Comparison of ENCODE assay signal across 24 mouse cellular contexts in genomic region chr11:60861993-60862392, GRCm38 (mm10). TPM values are rescaled to one million over a fixed set of nuclear protein-coding genes. Genes with fewer than 3 reads are reported as not detected.
DNase-seq lines count a peak whose midpoint lies in the region; ATAC-seq and TF ChIP-seq lines count a peak whose summit lies in the region.
"Had no signal": no experiment of that assay in that cellular context is flagged by ENCODE, and none has a peak within 500 bp of the region (broad histone marks: within the 10 kb centered on the region; RNA-seq: fewer than 3 reads in every experiment).

No protein-coding gene starts in this region.

- TF ChIP-seq POLR2A in kidney, adult 2 months (IDR thresholded peaks at IDR 0.05; ENCODE audit: low read depth, low read length) = no peak

- H3K36me3 ChIP-seq in kidney, adult 2 months (ENCODE audit: control insufficient read depth, insufficient read depth, low read length) = no peaks in the 10 kb centered on the region; the same call in none of the 2 replicates
- H3K36me3 ChIP-seq in liver, postnatal 0 days (replicated peaks; ENCODE audit: insufficient read depth, low read length) = peaks cover 41% of the 10 kb centered on the region
- peaks cover 90% of the 10 kb centered on the region for H3K36me3 ChIP-seq in liver, embryonic 12.5 days

- H3K4me2 ChIP-seq in liver, postnatal 0 days (ENCODE audit: low read depth, low read length) = no peak overlapping the region
- no peak overlapping the region for H3K4me2 ChIP-seq in liver, embryonic 12.5 days
- H3K4me2 ChIP-seq: hindbrain, embryonic 14.5 days; liver, embryonic 15.5 days; neural tube, embryonic 15.5 days; stomach, embryonic 15.5 days had no signal

- H3K27me3 ChIP-seq in kidney, adult 2 months (replicated peaks; ENCODE audit: control insufficient read depth, insufficient read depth, low read length) = no peaks in the 10 kb centered on the region
- H3K27me3 ChIP-seq in liver, postnatal 0 days (ENCODE audit: insufficient read depth, low read length) = no peaks in the 10 kb centered on the region
- H3K27me3 ChIP-seq in liver, embryonic 12.5 days (replicated peaks) = no peaks in the 10 kb centered on the region
- H3K27me3 ChIP-seq: liver, embryonic 15.5 days; neural tube, embryonic 15.5 days; stomach, embryonic 15.5 days had no signal

- peak; percentile 67 for ATAC-seq in liver, postnatal 0 days
- no peak for ATAC-seq in liver, embryonic 12.5 days
- no peak for ATAC-seq in frontal cortex, adult (ENCODE audit: low TSS enrichment)
- ATAC-seq: forebrain, embryonic 16.5 days; inflammation-experienced regulatory T-cells, adult 6 months had no signal

- peaks cover 18% of the 10 kb centered on the region; the same call in 1 of the 2 replicates for H3K4me1 ChIP-seq in kidney, adult 2 months (ENCODE audit: control insufficient read depth, insufficient read depth, low read length)
- H3K4me1 ChIP-seq in liver, postnatal 0 days (ENCODE audit: insufficient read depth) = no peaks in the 10 kb centered on the region
- no peaks in the 10 kb centered on the region for H3K4me1 ChIP-seq in liver, embryonic 12.5 days
- H3K4me1 ChIP-seq: forebrain, embryonic 10.5 days; stomach, embryonic 15.5 days had no signal

- H3K4me3 ChIP-seq in kidney, adult 2 months (ENCODE audit: insufficient read depth, low read depth, low read length) = no peak overlapping the region
- H3K4me3 ChIP-seq in liver, postnatal 0 days (ENCODE audit: low read depth, low read length) = no peak overlapping the region
- H3K4me3 ChIP-seq in liver, embryonic 12.5 days = no peak overlapping the region
- H3K4me3 ChIP-seq: forebrain, embryonic 10.5 days; layer of hippocampus, adult 2 months; liver, embryonic 15.5 days; neural tube, embryonic 15.5 days; stomach, embryonic 15.5 days had no signal

- H3K27ac ChIP-seq in kidney, adult 2 months (ENCODE audit: insufficient read depth, low read depth, low read length) = no peak overlapping the region
- H3K27ac ChIP-seq in liver, postnatal 0 days (ENCODE audit: low read depth) = no peak overlapping the region
- H3K27ac ChIP-seq in liver, embryonic 12.5 days = no peak overlapping the region
- H3K27ac ChIP-seq: forebrain, embryonic 10.5 days; hindbrain, embryonic 14.5 days; kidney, postnatal 0 days; layer of hippocampus, adult 2 months; liver, embryonic 15.5 days; macrophage; neural tube, embryonic 15.5 days; stomach, embryonic 15.5 days had no signal

- H3K9me3 ChIP-seq in liver, postnatal 0 days (ENCODE audit: low read length) = no peaks in the 10 kb centered on the region
- no peaks in the 10 kb centered on the region for H3K9me3 ChIP-seq in liver, embryonic 12.5 days (replicated peaks)
- H3K9me3 ChIP-seq: forebrain, embryonic 10.5 days; liver, embryonic 15.5 days; neural tube, embryonic 15.5 days; stomach, embryonic 15.5 days had no signal

- H3K9ac ChIP-seq in liver, postnatal 0 days (replicated peaks) = no peak overlapping the region
- H3K9ac ChIP-seq in liver, embryonic 12.5 days = no peak overlapping the region
- H3K9ac ChIP-seq: hindbrain, embryonic 14.5 days; liver, embryonic 15.5 days; neural tube, embryonic 15.5 days; stomach, embryonic 15.5 days had no signal

- peak; percentile 41 for DNase-seq in kidney, adult 2 months
- no peak for DNase-seq in kidney, postnatal 10 days
- DNase-seq in liver, postnatal 0 days = no peak
- peak; percentile 67 for DNase-seq in adrenal gland, postnatal 14 days
- no peak for DNase-seq in B cell, adult 2 months
- DNase-seq: cerebellum, adult 11-12 months; cerebellum, postnatal 10 days; heart, postnatal 4 days; right cerebral cortex, adult 18-20 months; right cerebral cortex, postnatal 4 days; thymus, adult 18-20 months; thymus, postnatal 4 days had no signal

- 60% methylated on average over 3 of the region's 3 CpGs for WGBS in kidney, adult 2 months
- 71% methylated on average over 3 of the region's 3 CpGs for WGBS in liver, postnatal 0 days (ENCODE audit: insufficient replicate concordance)
- 74% methylated on average over 3 of the region's 3 CpGs for WGBS in liver, embryonic 12.5 days (ENCODE audit: insufficient replicate concordance)

- no peak for TF ChIP-seq CTCF in kidney, adult 2 months (conservative IDR thresholded peaks at IDR 0.05; ENCODE audit: insufficient read depth, insufficient read length, low read depth, low read length)
- TF ChIP-seq CTCF in liver, postnatal 0 days (IDR thresholded peaks at IDR 0.05; ENCODE audit: low read depth) = no peak

- no peak for TF ChIP-seq EP300 in liver, postnatal 0 days (IDR thresholded peaks at IDR 0.05; ENCODE audit: low read depth)

RNA-seq across cellular contexts. Expression of gene Tmem11, which starts 17.1 kb away (rescaled TPM):
- 78.2 and 81.1 TPM in 2 replicates for polyA plus RNA-seq in kidney, adult 2 months (2012; rRNA removed)
- 26.7 and 28.8 TPM in 2 replicates for polyA plus RNA-seq in liver, postnatal 0 days (2015; fragmentation: Nextera tagmentation; extraction: Ambion mirVana)
- polyA plus RNA-seq in liver, embryonic 12.5 days (2016; fragmentation: Nextera tagmentation; extraction: Ambion mirVana) = 38.1 and 40.0 TPM in 2 replicates
- total RNA-seq in adrenal gland, postnatal 14 days (2021) = 48.9 and 49.8 TPM in 2 replicates

RNA-seq across cellular contexts. Expression of gene Dhrs7b, which starts 31.6 kb away (rescaled TPM):
- 29.1 and 30.0 TPM in 2 replicates for polyA plus RNA-seq in kidney, adult 2 months (2012; rRNA removed)
- 16.4 TPM in 2 replicates for polyA plus RNA-seq in liver, postnatal 0 days (2015; fragmentation: Nextera tagmentation; extraction: Ambion mirVana)
- polyA plus RNA-seq in liver, embryonic 12.5 days (2016; fragmentation: Nextera tagmentation; extraction: Ambion mirVana) = 27.3 and 30.4 TPM in 2 replicates
- 42.8 and 44.0 TPM in 2 replicates for total RNA-seq in adrenal gland, postnatal 14 days (2021)

RNA-seq across cellular contexts. Expression of gene Shmt1, which starts 50.5 kb away (rescaled TPM):
- 108 and 120 TPM in 2 replicates for polyA plus RNA-seq in kidney, adult 2 months (2012; rRNA removed)
- 100 and 103 TPM in 2 replicates for polyA plus RNA-seq in liver, postnatal 0 days (2015; fragmentation: Nextera tagmentation; extraction: Ambion mirVana)
- polyA plus RNA-seq in liver, embryonic 12.5 days (2016; fragmentation: Nextera tagmentation; extraction: Ambion mirVana) = 60.5 and 70.9 TPM in 2 replicates
- total RNA-seq in adrenal gland, postnatal 14 days (2021) = 87.9 and 89.6 TPM in 2 replicates

RNA-seq across cellular contexts. Expression of gene Natd1, which starts 52.6 kb away (rescaled TPM):
- polyA plus RNA-seq in kidney, adult 2 months (2012; rRNA removed) = 39.3 and 46.2 TPM in 2 replicates
- 6.0 and 6.2 TPM in 2 replicates for polyA plus RNA-seq in liver, postnatal 0 days (2015; fragmentation: Nextera tagmentation; extraction: Ambion mirVana)
- polyA plus RNA-seq in liver, embryonic 12.5 days (2016; fragmentation: Nextera tagmentation; extraction: Ambion mirVana) = 9.3 and 9.6 TPM in 2 replicates
- total RNA-seq in adrenal gland, postnatal 14 days (2021) = 17.9 and 18.4 TPM in 2 replicates

Comparison
In these comparisons a context has a peak if more than half of its experiments do, and no peak if none do; other contexts are left out.
1. DNase-seq: peak in kidney, adult 2 months (single experiment) and adrenal gland, postnatal 14 days (single experiment); none in kidney, postnatal 10 days (single experiment), liver, postnatal 0 days (single experiment) and B cell, adult 2 months (0 of 2).